Mouse (Mus musculus): ENCODE measurements at regions not wholly inside any gene's neighbourhood (a gene's known extent, or its start where the extent isn't known, plus 50 kb on each side); places are given as distances from the start of the nearest gene placed in this dataset.

DNA sequence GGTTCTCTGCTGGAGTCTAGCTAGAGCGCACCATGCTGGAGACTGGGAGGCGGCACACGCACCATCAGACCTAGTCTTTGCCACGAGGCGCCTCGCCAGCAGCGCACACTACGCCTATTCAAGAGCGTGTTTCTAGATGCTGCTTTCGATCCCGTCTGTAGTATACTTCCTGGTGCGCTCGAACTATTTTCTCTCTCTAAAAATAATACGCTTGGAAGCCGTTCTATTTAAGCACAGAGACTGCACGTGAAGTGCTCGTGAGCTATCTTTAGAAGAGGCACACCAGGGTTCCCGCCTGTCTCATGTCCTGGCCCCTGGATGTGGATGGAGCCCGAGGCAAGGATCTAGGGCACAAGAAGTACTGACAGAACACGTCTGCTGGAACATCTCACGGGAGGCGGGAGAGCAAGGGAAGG, 87.4 kb upstream of the Pcbd1 start:
- no peak overlapping the region for H3K4me3 ChIP-seq (ENCODE audit: low read length)
- 91% methylated on average over 22 of the region's 22 CpGs for WGBS
- H3K4me2 ChIP-seq (ENCODE audit: low read length) = no peak overlapping the region
- no peaks in the 10 kb centered on the region for H3K9me3 ChIP-seq (ENCODE audit: control insufficient read depth, low read length)
- no peak for ATAC-seq
- H3K27me3 ChIP-seq (replicated peaks; ENCODE audit: control insufficient read depth, insufficient read depth, low read length) = no peaks in the 10 kb centered on the region; the same call in 1 of the 2 replicates
- no peak overlapping the region for H3K27ac ChIP-seq (ENCODE audit: low read depth, low read length)
- no peaks in the 10 kb centered on the region for H3K4me1 ChIP-seq (ENCODE audit: control insufficient read depth, insufficient read depth, low read depth, low read length)
- no peak overlapping the region for H3K9ac ChIP-seq (ENCODE audit: low read depth, low read length)
- no peaks in the 10 kb centered on the region for H3K36me3 ChIP-seq (ENCODE audit: control insufficient read depth, insufficient read depth, low read length)

GRCm38 (mm10) chr10:60997393-60997792, 91.7 kb upstream of the Pcbd1 start:
- H3K4me2 ChIP-seq (ENCODE audit: low read length) = no peak overlapping the region
- H3K4me1 ChIP-seq (ENCODE audit: control insufficient read depth, insufficient read depth, low read depth, low read length) = no peaks in the 10 kb centered on the region
- no peak overlapping the region for H3K9ac ChIP-seq (ENCODE audit: low read depth, low read length)
- H3K4me3 ChIP-seq (ENCODE audit: low read length) = no peak overlapping the region
- H3K27ac ChIP-seq (ENCODE audit: low read depth, low read length) = no peak overlapping the region
- no peaks in the 10 kb centered on the region; the same call in 1 of the 2 replicates for H3K27me3 ChIP-seq (replicated peaks; ENCODE audit: control insufficient read depth, insufficient read depth, low read length)
- no peak for ATAC-seq
- H3K9me3 ChIP-seq (ENCODE audit: control insufficient read depth, low read length) = no peaks in the 10 kb centered on the region; the same call in 1 of the 2 replicates
- 72% methylated on average over 9 of the region's 9 CpGs for WGBS
- no peaks in the 10 kb centered on the region for H3K36me3 ChIP-seq (ENCODE audit: control insufficient read depth, insufficient read depth, low read length)

DNA sequence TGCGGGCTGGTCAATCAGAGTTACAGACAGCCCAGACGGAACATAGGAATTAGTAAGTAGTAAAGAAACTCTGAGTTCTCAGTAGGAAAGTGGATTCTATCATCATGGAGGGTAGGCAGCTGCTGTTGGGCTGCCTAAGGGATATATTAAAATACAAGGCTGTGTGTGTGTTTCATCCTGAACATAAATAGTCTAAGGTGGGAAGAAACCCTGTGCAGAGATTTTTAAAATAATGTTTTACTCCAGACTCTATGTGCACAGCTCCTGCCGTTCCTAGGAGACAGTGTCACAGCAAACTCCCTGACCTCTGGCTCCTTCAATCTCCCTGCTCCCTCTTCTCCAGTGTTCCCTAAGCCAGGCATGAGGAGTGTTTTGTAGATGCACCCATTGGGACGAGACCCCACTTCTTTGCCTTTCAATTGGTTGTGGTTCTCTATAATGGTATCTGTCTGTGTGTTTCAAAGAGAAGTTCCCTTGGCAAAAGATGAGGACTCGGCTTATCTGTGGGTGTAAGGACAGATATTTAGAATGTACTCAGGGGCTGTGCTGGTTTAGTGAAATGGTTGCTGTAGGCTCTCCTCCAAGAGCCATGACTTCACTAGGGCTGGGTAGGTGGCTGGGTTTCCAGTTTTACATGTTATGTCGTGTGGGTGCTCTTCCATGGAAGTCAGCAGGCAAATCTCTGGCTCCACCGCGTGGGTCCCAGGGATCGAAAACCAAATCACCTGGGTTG, 93.1 kb upstream of the Pcbd1 start:
- H3K4me1 ChIP-seq (ENCODE audit: control insufficient read depth, insufficient read depth, low read depth, low read length) = no peaks in the 10 kb centered on the region
- WGBS = 86% methylated on average over 9 of the region's 9 CpGs
- no peak for ATAC-seq

DNA sequence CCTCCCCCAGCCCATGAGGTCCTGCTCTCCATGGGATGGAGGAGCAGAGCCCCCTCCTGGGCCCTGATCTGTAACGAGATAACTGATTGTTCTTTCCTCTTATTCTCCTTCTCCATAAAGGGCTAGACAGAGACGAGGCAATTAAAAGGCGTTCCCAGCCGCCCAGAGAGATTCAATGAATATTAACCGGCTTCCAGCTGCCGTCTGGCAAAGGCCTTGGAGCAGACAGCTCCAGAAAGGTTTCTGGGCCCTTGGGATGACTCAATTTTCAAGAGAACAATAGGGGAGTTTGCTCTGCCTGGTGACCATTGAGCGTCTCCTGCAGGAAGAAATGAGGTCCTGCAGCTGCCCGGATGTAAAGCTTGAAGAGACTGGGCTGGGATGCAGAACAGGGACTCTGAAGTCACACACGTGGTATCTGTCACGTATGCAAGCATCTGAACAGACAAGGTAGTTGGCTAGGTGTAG, 104.0 kb upstream of the Pcbd1 start:
- H3K4me3 ChIP-seq (ENCODE audit: low read length) = no peak overlapping the region
- H3K27me3 ChIP-seq (replicated peaks; ENCODE audit: control insufficient read depth, insufficient read depth, low read length) = no peaks in the 10 kb centered on the region
- no peaks in the 10 kb centered on the region for H3K4me1 ChIP-seq (ENCODE audit: control insufficient read depth, insufficient read depth, low read depth, low read length)
- no peaks in the 10 kb centered on the region for H3K9me3 ChIP-seq (ENCODE audit: control insufficient read depth, low read length)
- H3K4me2 ChIP-seq (ENCODE audit: low read length) = no peak overlapping the region
- H3K27ac ChIP-seq (ENCODE audit: low read depth, low read length) = no peak overlapping the region
- WGBS = 6% methylated on average over 10 of the region's 10 CpGs
- H3K36me3 ChIP-seq (ENCODE audit: control insufficient read depth, insufficient read depth, low read length) = no peaks in the 10 kb centered on the region
- H3K9ac ChIP-seq (ENCODE audit: low read depth, low read length) = no peak overlapping the region
- ATAC-seq = peak; percentile 53

More for the DNA sequence above, 93.1 kb upstream of the Pcbd1 start:
- Histone ChIP-seq H3K9ac (ENCODE audit: low read depth, low read length) (no peak overlapping the region), H3K4me2 (ENCODE audit: low read length) (no peak overlapping the region), H3K27ac (ENCODE audit: low read depth, low read length) (no peak overlapping the region), H3K36me3 (ENCODE audit: control insufficient read depth, insufficient read depth, low read length) (no peaks in the 10 kb centered on the region), H3K9me3 (ENCODE audit: control insufficient read depth, low read length) (no peaks in the 10 kb centered on the region; the same call in 1 of the 2 replicates), H3K27me3 (replicated peaks; ENCODE audit: control insufficient read depth, insufficient read depth, low read length) (no peaks in the 10 kb centered on the region; the same call in 1 of the 2 replicates), H3K4me3 (ENCODE audit: low read length) (no peak overlapping the region)

GRCm38 (mm10) chr10:60981770-60982169, 107.4 kb upstream of the Pcbd1 start:
- H3K4me2 ChIP-seq (ENCODE audit: low read length) = no peak overlapping the region
- no peak overlapping the region for H3K9ac ChIP-seq (ENCODE audit: low read depth, low read length)
- H3K4me3 ChIP-seq (ENCODE audit: low read length) = no peak overlapping the region
- no peaks in the 10 kb centered on the region for H3K27me3 ChIP-seq (replicated peaks; ENCODE audit: control insufficient read depth, insufficient read depth, low read length)
- no peak for ATAC-seq
- WGBS = 32% methylated on average over 6 of the region's 6 CpGs
- H3K4me1 ChIP-seq (ENCODE audit: control insufficient read depth, insufficient read depth, low read depth, low read length) = no peaks in the 10 kb centered on the region
- H3K36me3 ChIP-seq (ENCODE audit: control insufficient read depth, insufficient read depth, low read length) = no peaks in the 10 kb centered on the region
- no peak overlapping the region for H3K27ac ChIP-seq (ENCODE audit: low read depth, low read length)
- H3K9me3 ChIP-seq (ENCODE audit: control insufficient read depth, low read length) = no peaks in the 10 kb centered on the region; the same call in 1 of the 2 replicates

GRCm38 (mm10) chr10:60973615-60974014, 115.5 kb upstream of the Pcbd1 start:
- H3K27me3 ChIP-seq (replicated peaks; ENCODE audit: control insufficient read depth, insufficient read depth, low read length) = no peaks in the 10 kb centered on the region
- no peak overlapping the region for H3K4me3 ChIP-seq (ENCODE audit: low read length)
- H3K4me1 ChIP-seq (ENCODE audit: control insufficient read depth, insufficient read depth, low read depth, low read length) = no peaks in the 10 kb centered on the region
- H3K27ac ChIP-seq (ENCODE audit: low read depth, low read length) = no peak overlapping the region
- no peaks in the 10 kb centered on the region for H3K36me3 ChIP-seq (ENCODE audit: control insufficient read depth, insufficient read depth, low read length)
- H3K9me3 ChIP-seq (ENCODE audit: control insufficient read depth, low read length) = peaks cover 5% of the 10 kb centered on the region
- WGBS = 13% methylated on average over 2 of the region's 2 CpGs
- H3K9ac ChIP-seq (ENCODE audit: low read depth, low read length) = no peak overlapping the region
- no peak overlapping the region for H3K4me2 ChIP-seq (ENCODE audit: low read length)
- ATAC-seq = no peak

- Histone ChIP-seq H3K27me3 (replicated peaks; ENCODE audit: control insufficient read depth, insufficient read depth, low read length) (no peaks in the 10 kb centered on the region), H3K9ac (ENCODE audit: low read depth, low read length) (no peak overlapping the region), H3K4me3 (ENCODE audit: low read length) (no peak overlapping the region), H3K4me1 (ENCODE audit: control insufficient read depth, insufficient read depth, low read depth, low read length) (no peaks in the 10 kb centered on the region), H3K9me3 (ENCODE audit: control insufficient read depth, low read length) (no peaks in the 10 kb centered on the region), H3K36me3 (ENCODE audit: control insufficient read depth, insufficient read depth, low read length) (no peaks in the 10 kb centered on the region), H3K4me2 (ENCODE audit: low read length) (no peak overlapping the region), H3K27ac (ENCODE audit: low read depth, low read length) (no peak overlapping the region)
- ATAC-seq = no peak
- 72% methylated on average over 10 of the region's 10 CpGs for WGBS
Observed at GRCm38 (mm10) chr10:60964843-60965242, 124.3 kb upstream of the Pcbd1 start.

DNA sequence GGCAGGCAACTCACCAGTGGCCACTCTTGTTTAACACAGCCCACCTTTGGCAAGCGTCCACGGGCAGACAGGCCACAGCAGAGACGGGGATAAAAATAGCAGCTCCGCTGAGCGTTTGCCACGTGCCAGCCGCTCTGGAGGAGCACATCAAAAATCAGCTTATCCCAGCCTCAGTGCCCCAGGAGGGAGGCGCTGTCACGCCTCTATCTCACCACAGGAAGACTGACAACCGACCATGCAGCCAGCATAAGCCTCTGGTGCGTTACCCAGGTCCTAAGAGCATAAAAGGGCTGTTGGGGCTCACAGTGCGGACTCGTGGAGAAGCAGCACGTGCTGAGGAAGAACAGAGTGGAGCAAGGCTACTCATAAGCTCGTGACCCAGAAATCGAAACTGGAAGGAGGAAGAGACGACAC, 126.4 kb upstream of the Unc5b start:
- no peak overlapping the region for H3K4me3 ChIP-seq (ENCODE audit: low read length)
- H3K4me1 ChIP-seq (ENCODE audit: control insufficient read depth, insufficient read depth, low read depth, low read length) = peaks cover 10% of the 10 kb centered on the region
- H3K27me3 ChIP-seq (replicated peaks; ENCODE audit: control insufficient read depth, insufficient read depth, low read length) = no peaks in the 10 kb centered on the region
- peak; percentile 34; the same call in 1 of the 2 replicates for ATAC-seq
- no peaks in the 10 kb centered on the region for H3K9me3 ChIP-seq (ENCODE audit: control insufficient read depth, low read length)
- no peaks in the 10 kb centered on the region for H3K36me3 ChIP-seq (ENCODE audit: control insufficient read depth, insufficient read depth, low read length)
- WGBS = 32% methylated on average over 17 of the region's 17 CpGs
- no peak overlapping the region for H3K27ac ChIP-seq (ENCODE audit: low read depth, low read length)
- H3K4me2 ChIP-seq (ENCODE audit: low read length) = peak overlapping the region; percentile 14; the same call in 1 of the 2 replicates
- no peak overlapping the region for H3K9ac ChIP-seq (ENCODE audit: low read depth, low read length)

DNA sequence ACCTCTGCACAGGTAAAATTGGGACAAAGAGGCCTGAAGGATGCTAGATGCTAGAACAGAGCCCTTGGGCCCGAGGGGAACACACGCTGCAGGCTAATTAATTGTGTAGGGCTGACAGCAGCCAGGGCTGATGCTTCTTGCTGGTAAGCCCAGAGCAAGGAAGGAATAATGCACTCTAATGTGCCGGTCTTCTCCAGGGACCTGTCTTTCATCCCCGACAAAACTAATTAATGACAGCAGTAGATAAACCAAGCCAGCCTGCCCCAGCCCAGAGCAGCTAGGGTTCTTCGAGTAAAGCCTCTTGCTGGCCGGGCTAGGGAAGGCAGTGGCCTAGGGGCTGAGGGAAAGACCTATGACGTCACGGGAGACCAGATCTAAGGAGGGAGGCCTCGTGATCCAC, 124.1 kb upstream of the Unc5b start:
- H3K4me2 ChIP-seq (ENCODE audit: low read length) = no peak overlapping the region
- no peaks in the 10 kb centered on the region for H3K36me3 ChIP-seq (ENCODE audit: control insufficient read depth, insufficient read depth, low read length)
- no peaks in the 10 kb centered on the region for H3K9me3 ChIP-seq (ENCODE audit: control insufficient read depth, low read length)
- no peak overlapping the region for H3K27ac ChIP-seq (ENCODE audit: low read depth, low read length)
- H3K4me1 ChIP-seq (ENCODE audit: control insufficient read depth, insufficient read depth, low read depth, low read length) = peaks cover 10% of the 10 kb centered on the region
- H3K27me3 ChIP-seq (replicated peaks; ENCODE audit: control insufficient read depth, insufficient read depth, low read length) = no peaks in the 10 kb centered on the region
- ATAC-seq = peak; percentile 65
- WGBS = 33% methylated on average over 9 of the region's 9 CpGs
- H3K4me3 ChIP-seq (ENCODE audit: low read length) = no peak overlapping the region
- no peak overlapping the region for H3K9ac ChIP-seq (ENCODE audit: low read depth, low read length)
